Mouse (Mus musculus) frontal cortex, postnatal 14 days (tissue): ENCODE measurements at regions not wholly inside any gene's neighbourhood (a gene's known extent, or its start where the extent isn't known, plus 50 kb on each side); places are given as distances from the start of the nearest gene placed in this dataset.
A peak's percentile ranks its signal among the peaks of the same experiment; 100 is the strongest.

ENCODE experiments used
- DNase-seq, 2 experiments: peaks; one replicate each; pipeline ENCODE4 v3.0.0; 2022; ENCODE audit warnings: low spot score in 2 of 2

DNA sequence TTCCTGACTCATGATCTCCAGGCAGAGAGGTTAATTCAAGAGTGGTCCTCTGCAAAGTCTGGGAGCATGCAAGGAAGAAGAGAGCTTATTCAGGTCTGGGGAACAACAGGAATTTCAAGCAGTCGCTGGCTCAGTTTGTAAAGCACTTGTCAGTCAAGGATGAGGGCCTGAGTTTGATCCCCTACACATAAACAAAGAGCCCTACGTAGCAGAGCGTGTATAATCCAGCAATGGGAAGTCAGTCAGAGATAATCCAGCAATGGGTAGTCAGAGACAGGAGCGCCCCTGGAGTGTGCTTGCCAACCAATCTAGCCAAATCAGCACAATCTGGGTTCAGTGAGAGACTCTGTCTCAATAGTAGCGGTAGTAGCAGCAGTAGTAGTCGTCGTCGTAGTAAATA lies 61.3 kb upstream of the Clint1 start:
- no peak for DNase-seq

DNA sequence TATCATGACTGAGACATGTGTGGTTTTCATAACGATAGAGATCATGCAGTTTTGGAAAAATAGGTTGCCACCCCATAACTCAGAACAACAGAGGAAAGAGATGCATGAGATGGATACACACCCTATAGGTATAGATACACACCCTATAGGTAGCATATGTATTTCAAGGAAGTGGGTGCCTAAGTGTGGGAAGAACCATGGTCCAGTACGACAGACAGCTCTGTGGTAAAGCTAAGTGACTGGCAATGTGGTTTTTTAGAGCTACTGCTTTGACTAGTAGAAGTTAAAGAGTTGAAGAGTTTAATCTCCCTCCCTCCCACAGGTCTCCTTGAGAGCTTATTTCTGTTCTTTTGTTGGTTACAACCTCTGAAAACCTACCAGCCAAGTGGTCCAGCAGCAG lies 60.2 kb upstream of the Clint1 start:
- no peak for DNase-seq

DNA sequence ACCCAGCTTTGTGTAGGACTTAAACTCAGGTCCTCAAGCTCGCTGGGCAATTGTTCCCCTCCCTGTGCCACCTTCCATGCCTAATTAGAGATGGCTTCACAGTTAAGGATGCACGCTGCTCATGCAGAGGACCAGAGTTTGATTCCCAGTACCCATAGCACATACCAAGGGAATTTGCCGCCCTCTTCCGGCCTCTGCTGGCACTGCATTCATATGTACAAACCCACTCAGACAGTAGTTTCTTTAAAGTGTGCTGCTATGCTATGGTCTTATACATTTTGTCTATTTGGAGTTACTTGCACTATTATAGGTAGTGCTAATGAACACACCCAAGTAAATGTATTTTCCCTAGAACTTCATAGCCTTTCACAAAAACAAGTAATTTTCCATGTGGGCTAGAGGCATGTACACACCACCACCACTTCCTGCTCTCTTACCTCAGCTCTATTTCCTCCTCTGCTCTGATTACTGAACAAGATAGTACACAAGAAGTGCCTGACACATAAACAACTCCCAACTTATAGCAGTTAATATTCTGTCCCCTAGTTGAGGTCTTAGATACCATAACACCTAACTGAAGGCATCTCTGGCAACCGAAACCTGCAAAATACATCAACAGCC lies 57.4 kb upstream of the Clint1 start:
- DNase-seq = no peak

DNA sequence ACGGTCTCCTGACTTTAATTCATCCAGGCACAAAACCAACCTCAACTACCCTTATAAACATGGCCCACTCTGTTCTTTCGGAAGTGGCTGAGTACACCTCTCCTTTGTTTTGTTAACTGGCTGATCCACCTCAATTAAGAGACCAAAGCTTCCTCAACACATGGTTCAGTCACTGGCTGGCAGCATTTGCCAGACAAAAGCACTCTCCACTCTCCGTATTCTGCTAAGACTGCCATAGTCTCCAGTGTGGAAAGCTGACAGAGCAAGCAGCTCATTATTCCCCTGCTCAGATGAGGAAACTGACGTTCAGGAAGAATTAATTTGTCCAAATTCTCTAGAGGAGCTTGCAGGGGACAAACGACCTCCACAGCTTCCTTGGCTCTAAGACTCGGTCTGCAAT lies 56.5 kb upstream of the Clint1 start:
- DNase-seq = no peak

DNA sequence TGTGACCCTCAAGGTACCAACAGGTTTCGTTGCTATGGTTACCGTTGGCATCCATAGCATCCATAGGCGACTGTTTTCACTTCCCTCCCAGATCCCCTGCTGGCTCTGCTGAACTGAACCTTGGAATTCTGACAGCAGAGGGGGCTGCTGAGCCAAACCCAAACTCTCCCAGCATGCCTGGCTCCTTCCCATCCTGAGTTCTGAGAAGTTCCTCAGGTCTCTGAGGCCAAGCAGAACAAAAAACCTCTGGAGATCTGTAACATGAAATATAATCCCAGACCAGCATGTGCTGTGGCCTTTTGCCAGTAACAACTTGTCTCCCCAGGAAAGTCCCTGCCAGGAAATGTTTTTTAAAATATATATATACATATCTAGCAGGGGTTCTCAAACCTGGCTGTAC lies 56.1 kb upstream of the Clint1 start:
- peak; percentile 22 to 39 for DNase-seq

DNA sequence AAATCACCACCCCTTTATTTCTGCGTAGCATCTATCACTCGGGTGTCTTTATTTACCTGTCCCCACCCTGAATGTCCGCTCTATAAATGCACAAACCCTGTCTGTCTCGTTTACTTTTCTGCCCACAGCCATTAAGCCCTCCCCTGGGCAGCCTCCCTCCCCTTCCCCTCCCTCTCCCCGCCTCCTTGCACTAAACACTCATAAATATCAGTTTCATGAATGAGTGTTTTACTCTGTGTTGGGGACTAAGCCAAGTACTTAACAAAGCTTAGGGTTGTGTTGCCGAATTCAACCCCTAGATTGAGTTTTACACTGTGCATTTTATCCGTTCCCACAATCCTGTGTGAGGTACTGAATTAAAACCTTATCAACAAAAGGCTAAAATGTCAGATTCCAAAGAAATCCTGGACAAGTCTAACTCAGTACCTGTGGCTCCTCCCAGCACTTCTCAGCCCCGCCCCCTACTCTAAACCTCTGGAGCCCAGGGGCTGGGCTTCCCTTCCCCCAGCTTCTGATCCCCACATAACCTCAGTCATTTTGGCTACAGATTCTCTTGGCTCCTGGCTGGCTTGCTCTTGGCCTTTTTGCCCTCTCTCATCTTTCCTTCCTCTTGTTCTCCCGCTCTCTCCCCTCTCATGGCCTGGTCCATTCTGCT lies 52.0 kb upstream of the Clint1 start:
- DNase-seq = no peak
